Mouse (Mus musculus): ENCODE results near the gene Zfp740.
"Not testable (repeated sequence)": the region's sequence is repeated elsewhere in the genome, so short reads cannot be mapped to it uniquely, and the experiment has no call there.

The Zfp740 gene

GRCm38 (mm10) chr15:102225619-102226018 is 22.6 kb downstream of the Zfp740 start:
- not testable (repeated sequence) for DNase-seq (ENCODE audit: low read depth, low spot score)

GRCm38 (mm10) chr15:102230408-102231321 is 27.6 kb downstream of the Zfp740 start:
- DNase-seq (ENCODE audit: low read depth, low spot score), result no peak

- peak; percentile 51 for DNase-seq (ENCODE audit: low read depth, low spot score)
Measured at GRCm38 (mm10) chr15:102231748-102232147, 28.7 kb downstream of the Zfp740 start, which contains the start of gene Itgb7. Itgb7 (minus strand) TSS chr15:102231944.

GRCm38 (mm10) chr15:102232764-102233163 is 29.7 kb downstream of the Zfp740 start:
- DNase-seq (ENCODE audit: low read depth, low spot score), result no peak

GRCm38 (mm10) chr15:102233896-102234295 is 30.8 kb downstream of the Zfp740 start:
- DNase-seq (ENCODE audit: low read depth, low spot score), result no peak

- DNase-seq (ENCODE audit: low read depth, low spot score), result peak; percentile 86
Measured at GRCm38 (mm10) chr15:102235371-102236027, 32.5 kb downstream of the Zfp740 start.

GRCm38 (mm10) chr15:102238543-102239259 is 35.7 kb downstream of the Zfp740 start:
- no peak for DNase-seq (ENCODE audit: low read depth, low spot score)

GRCm38 (mm10) chr15:102239260-102239590 is 36.2 kb downstream of the Zfp740 start:
- peak; percentile 90 for DNase-seq (ENCODE audit: low read depth, low spot score)

GRCm38 (mm10) chr15:102239851-102240250 is 36.8 kb downstream of the Zfp740 start:
- DNase-seq (ENCODE audit: low read depth, low spot score), result no peak

GRCm38 (mm10) chr15:102240607-102241006 is 37.6 kb downstream of the Zfp740 start:
- peak; percentile 88 for DNase-seq (ENCODE audit: low read depth, low spot score)

GRCm38 (mm10) chr15:102242404-102243228 is 39.6 kb downstream of the Zfp740 start:
- DNase-seq (ENCODE audit: low read depth, low spot score), result no peak

- DNase-seq (ENCODE audit: low read depth, low spot score), result peak; percentile 81
Measured at GRCm38 (mm10) chr15:102243229-102244190, 40.5 kb downstream of the Zfp740 start.

- no peak for DNase-seq (ENCODE audit: low read depth, low spot score)
Measured at GRCm38 (mm10) chr15:102244306-102245191, 41.5 kb downstream of the Zfp740 start.

GRCm38 (mm10) chr15:102245461-102245881 is 42.4 kb downstream of the Zfp740 start:
- no peak for DNase-seq (ENCODE audit: low read depth, low spot score)

GRCm38 (mm10) chr15:102245891-102246741 is 43.1 kb downstream of the Zfp740 start:
- DNase-seq (ENCODE audit: low read depth, low spot score), result peak; percentile 96

GRCm38 (mm10) chr15:102246866-102247251 is 43.8 kb downstream of the Zfp740 start:
- peak; percentile 99 for DNase-seq (ENCODE audit: low read depth, low spot score)

GRCm38 (mm10) chr15:102247252-102248130 is 44.4 kb downstream of the Zfp740 start:
- DNase-seq (ENCODE audit: low read depth, low spot score), result peak; percentile 63
